Mouse (Mus musculus) v-Abl transformed pro-B cells (cell line): ENCODE data around the gene 4930438A08Rik.

Source experiments
- in situ Hi-C, 2 experiments: fragments of 400-800 bp; cut with MboI; formaldehyde crosslinking; loops; one replicate each; pipeline ENCODE4 v1.15.1; 2025; ENCODE audit not compliant: unreplicated experiment in 2 of 2

4930438A08Rik gene

GRCm38 (mm10) chr11:58315536-58316168, 41.1 kb downstream of the 4930438A08Rik start:
- in situ Hi-C loops, result loop anchor here (25.0 kb wide), 2 partner anchors 647 to 897 kb away; partner anchors contain the start of genes 2310033P09Rik (in 1 of the 2), Hist3h2a (in 1 of the 2), Mrpl55 (in 1 of the 2) and Trim17 (in 1 of the 2)

DNA sequence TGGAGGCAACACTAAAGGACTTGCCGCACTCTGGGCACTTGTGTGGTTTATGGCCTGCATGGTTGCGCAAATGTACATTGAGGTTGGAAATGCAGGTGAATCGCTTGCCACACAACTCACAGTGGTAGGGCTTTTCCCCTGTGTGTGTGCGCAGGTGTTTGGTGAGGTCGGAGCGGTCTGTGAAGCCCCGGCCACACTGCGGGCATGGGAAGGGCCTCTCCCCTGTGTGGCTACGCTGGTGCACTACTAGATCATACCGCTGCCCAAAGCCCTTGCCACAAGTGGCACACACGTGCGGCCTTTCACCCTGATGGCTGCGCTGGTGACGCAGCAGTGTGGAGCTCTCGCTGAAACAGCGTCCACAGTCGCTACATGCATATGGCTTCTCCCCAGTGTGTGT, 41.7 kb downstream of the 4930438A08Rik start:
- in situ Hi-C loops, result loop anchor here (25.0 kb wide), 2 partner anchors 646 to 896 kb away; partner anchors contain the start of genes 2310033P09Rik (in 1 of the 2), Hist3h2a (in 1 of the 2), Mrpl55 (in 1 of the 2) and Trim17 (in 1 of the 2)

GRCm38 (mm10) chr11:58316768-58317390, 42.3 kb downstream of the 4930438A08Rik start:
- in situ Hi-C loops, result loop anchor here (25.0 kb wide), 2 partner anchors 645 to 895 kb away; partner anchors contain the start of genes 2310033P09Rik (in 1 of the 2), Hist3h2a (in 1 of the 2), Mrpl55 (in 1 of the 2) and Trim17 (in 1 of the 2)

DNA sequence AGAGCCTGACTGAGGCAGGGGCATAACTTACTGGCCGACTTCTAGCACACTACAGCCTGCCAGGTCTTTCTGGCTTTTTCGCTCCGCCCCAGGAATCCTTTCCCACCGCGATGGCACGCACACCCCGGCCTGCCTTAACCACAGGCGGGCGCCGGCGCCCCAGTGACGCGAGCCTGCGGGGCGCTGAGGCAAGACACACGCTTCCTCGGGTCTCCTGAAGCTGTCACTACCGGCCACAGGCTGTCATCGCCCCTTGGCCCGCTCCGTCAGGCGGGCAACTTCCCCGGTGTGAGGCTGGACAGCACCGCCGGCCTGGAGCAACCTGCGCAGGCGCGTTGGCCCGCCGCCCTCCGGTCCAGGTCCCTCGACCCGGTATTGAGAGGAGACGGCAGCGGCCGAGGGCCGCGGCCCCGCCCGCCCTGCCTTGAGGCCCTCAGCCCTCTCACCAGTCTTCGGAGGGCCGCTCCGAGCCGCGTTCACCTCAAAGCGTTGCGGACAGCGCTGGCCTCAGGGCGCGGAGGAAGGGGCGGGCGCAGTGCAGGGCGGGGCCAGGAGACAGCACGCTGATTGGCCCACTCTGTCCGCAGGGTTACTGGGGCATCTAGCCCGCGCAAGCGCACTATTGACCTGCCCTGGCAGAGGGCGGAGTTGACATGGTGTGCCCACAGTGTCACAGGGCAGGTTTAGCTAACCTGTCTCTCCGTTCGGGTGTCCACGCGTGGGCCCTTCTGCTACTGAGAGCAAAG, 48.4 kb downstream of the 4930438A08Rik start:
- in situ Hi-C loops, result loop anchor here (10.0 to 25.0 kb wide), 3 partner anchors 218 to 889 kb away; partner anchors contain the start of genes 2310033P09Rik (in 1 of the 2), Cnot8 (in 1 of the 2), Hist3h2a (in 1 of the 2) and Mrpl55 (in 1 of the 2)

DNA sequence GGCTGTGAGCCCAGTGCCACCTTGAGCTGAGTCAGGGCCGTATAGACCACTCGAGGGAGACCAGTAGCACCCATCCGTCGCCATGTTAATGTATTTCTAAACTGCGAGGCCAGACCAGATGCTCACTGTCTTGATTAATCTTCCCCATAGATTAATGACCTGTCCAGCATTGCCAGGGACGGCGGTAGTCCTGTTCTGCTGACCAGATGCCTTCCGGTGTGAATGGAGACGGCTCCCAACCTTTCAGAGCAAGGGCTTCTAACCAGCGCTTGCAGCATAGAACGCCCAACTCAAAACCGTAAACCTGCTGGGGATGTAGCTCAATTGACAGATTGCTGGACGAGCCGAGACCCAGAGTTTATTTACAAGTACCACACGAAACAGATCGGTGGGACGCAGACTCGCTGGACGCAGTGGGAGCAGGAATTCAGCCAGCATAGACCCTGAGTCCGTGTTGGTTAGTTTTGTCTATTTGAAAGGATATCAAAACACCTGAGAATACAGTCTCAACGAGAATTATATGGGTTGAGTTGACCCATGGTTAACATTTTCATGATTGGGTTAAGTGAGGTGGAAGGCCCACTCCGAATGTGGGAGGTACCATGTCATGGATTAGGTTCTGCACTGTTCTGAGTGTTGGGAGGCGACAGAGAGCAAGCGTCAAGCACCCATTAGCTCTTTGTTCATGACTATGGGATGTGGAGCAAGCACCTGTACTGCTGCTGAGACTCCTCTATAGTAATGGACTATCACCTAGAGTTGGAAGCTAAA, 49.2 kb downstream of the 4930438A08Rik start:
- in situ Hi-C loops, result loop anchor here (10.0 to 25.0 kb wide), 3 partner anchors 219 to 889 kb away; partner anchors contain the start of genes 2310033P09Rik (in 1 of the 2), Cnot8 (in 1 of the 2), Hist3h2a (in 1 of the 2) and Mrpl55 (in 1 of the 2)

DNA sequence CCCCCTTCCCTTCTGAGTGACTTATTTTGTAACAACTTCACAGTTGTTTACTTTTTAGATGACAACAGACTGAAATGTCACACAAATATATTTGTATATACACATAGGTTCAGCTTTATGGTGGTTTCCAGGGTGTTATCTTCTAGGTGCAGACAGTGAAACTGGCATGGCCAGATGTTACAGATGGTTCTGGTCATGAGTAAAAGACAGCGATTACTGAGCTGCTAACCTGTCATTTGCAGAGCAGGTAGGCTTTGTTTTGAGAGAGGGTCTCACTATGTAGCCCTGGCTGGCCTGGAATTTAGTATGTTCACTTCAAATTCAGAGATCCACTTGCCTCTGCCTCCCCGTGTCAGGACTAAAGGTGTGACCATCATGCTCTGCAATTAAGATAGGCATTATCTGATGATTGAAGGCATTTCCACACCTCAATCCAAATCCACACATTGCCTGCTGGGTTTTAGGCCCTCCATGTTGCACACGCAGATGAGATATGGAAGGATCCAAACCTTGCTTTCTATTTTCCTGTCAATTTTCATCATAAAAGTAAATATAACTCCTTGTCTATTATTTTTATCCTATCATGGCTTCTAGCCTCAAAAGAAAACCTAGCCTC, 50.1 kb downstream of the 4930438A08Rik start:
- in situ Hi-C loops, result loop anchor here (10.0 to 25.0 kb wide), 3 partner anchors 220 to 888 kb away; partner anchors contain the start of genes 2310033P09Rik (in 1 of the 2), Cnot8 (in 1 of the 2), Hist3h2a (in 1 of the 2) and Mrpl55 (in 1 of the 2)

GRCm38 (mm10) chr11:58326781-58327180, 52.2 kb downstream of the 4930438A08Rik start:
- in situ Hi-C loops, result loop anchor here in 1 of 2 experiments (10.0 kb wide), 1 partner anchor 222 kb away; the partner anchor contains the start of gene Cnot8

DNA sequence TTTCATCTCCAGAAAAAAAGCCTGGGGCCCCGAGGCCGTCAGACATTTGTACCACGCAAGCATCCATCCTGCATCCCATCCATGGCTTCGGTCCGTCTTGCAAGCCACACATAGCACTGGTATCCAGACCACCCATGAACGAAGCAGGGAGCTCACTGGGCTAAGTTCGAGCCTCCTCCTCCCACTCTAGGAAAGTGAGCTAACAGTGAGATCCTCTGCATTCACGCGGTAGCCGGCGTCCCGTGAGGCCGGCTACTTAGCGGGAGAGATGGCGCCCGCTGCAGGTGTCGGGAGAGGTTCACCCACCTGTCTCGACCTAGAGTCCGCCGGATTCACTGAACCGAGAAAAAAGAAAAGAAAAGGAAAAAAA, 55.3 kb downstream of the 4930438A08Rik start:
- in situ Hi-C loops, result loop anchor here in 1 of 2 experiments (10.0 kb wide), 1 partner anchor 225 kb away; the partner anchor contains the start of gene Cnot8

GRCm38 (mm10) chr11:58330276-58331148, 55.9 kb downstream of the 4930438A08Rik start, which contains the start of the genes Zfp672 and Sh3bp5l:
Gene Zfp672 (minus strand): TSS chr11:58330339.
Gene Sh3bp5l (plus strand): TSS chr11:58330724.
- in situ Hi-C loops, result no loop called here

DNA sequence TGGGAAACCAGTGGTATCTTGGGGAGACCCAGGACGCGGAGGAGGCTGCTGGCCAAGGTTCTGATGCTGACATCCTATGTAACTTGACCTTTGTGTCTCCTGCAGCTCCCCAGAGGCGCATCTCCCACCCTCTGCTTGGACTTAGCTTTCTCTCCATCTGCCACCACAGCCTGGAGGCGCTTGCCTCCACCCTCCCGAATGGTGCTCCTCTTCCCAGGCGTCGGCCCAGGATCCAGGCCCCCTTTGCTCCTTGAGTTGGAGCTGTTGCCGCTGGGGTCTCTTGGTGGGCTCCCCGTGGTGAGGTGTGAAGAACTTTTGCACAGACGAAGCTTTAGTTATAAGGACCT, 56.5 kb downstream of the 4930438A08Rik start:
- in situ Hi-C loops, result no loop called here

- in situ Hi-C loops, result no loop called here
Observed at GRCm38 (mm10) chr11:58331546-58331945, 56.9 kb downstream of the 4930438A08Rik start.

GRCm38 (mm10) chr11:58334746-58335145, 60.1 kb downstream of the 4930438A08Rik start:
- in situ Hi-C loops, result no loop called here
